Mouse (Mus musculus): ENCODE measurements around the gene Siah1a. TPM values are rescaled to one million over a fixed set of nuclear protein-coding genes. Genes with fewer than 3 reads are reported as not detected.

The Siah1a gene
- 87.9 and 89.6 TPM in 2 replicates for polyA plus RNA-seq (2015; fragmentation: Nextera tagmentation; extraction: Ambion mirVana)

DNA sequence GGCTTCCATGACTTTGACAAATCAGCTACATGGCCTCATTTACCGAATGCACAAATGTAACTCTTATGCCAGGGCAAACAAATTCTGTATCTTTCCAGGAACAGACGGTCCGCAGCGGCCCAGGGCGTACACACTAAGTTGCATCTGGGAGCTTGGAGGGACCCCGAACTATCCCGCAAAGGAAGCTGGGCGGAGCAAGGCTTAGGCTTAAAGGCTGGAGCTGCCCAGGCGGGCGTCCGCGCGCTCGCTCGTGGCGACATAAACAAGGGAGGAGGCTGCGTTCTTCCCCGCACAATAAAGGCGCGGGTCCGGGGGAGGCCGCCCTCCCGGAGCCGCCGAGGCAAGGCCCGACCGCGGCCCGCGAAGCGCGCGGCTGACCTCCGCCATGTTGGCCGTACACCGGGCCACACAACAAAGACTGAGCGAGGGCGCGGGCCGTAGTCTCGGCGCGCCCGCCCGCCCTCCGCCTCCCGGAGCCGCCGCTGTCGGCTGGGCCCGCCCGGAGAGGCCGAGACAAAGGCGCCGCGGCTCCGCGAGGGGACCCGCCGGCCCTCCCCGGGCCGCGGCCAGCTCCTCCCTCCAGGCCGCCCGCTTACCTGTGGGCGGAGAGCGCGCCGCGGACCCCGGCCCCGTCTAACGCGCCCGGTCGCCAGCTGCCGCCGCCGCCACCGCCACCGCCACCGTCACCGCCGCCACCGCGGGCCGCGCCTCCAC lies at the start of gene Siah1a, which contains the start of gene Gm10638:
Gene Siah1a, minus strand, starts transcription at position 714 of the 714 bp plus-strand sequence.
Gene Gm10638, plus strand, starts transcription at position 479 of the 714 bp plus-strand sequence.
- peak within 1 kb of the TSS; percentile 80 for H3K4me2 ChIP-seq
- H3K36me3 ChIP-seq (ENCODE audit: poor library complexity, severe bottlenecking) = no peaks in the 10 kb centered on the region
- peaks cover 39% of the 10 kb centered on the region for H3K4me1 ChIP-seq
- peak within 1 kb of the TSS; percentile 85 for H3K4me3 ChIP-seq
- H3K9me3 ChIP-seq (replicated peaks) = no peaks in the 10 kb centered on the region
- peak; percentile 83 for ATAC-seq
- H3K27me3 ChIP-seq = no peaks in the 10 kb centered on the region
- under 1% methylated on average over 40 of the region's 88 CpGs for WGBS
- H3K9ac ChIP-seq = peak within 1 kb of the TSS; percentile 98
- H3K27ac ChIP-seq = peak within 1 kb of the TSS; percentile 97

DNA sequence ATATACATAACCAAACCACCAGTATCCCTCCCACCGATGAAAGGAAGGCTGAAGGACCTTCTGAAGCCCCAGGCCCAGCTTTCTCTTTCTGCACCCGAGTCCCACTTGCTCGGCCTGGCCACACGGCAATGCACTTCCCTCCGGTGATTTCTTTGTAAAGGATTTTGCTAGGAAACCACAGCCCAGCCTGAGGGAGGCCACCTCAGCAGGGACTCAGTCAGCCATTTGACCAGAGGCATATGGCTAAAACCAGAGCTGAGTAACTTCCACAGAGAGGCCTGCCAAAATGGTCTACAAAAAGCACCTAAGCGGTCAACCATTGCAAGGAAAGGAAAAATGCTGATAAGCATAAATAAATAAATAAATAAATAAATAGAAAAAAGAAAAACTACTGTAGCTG lies 49.0 kb upstream of the Siah1a start:
- Histone ChIP-seq H3K4me3 (no peak overlapping the region), H3K27ac (no peak overlapping the region), H3K36me3 (ENCODE audit: poor library complexity, severe bottlenecking) (no peaks in the 10 kb centered on the region), H3K4me2 (no peak overlapping the region), H3K27me3 (no peaks in the 10 kb centered on the region), H3K9me3 (replicated peaks) (no peaks in the 10 kb centered on the region), H3K4me1 (no peaks in the 10 kb centered on the region), H3K9ac (no peak overlapping the region)
- WGBS = 50% methylated on average over 6 of the region's 6 CpGs
- ATAC-seq = no peak

DNA sequence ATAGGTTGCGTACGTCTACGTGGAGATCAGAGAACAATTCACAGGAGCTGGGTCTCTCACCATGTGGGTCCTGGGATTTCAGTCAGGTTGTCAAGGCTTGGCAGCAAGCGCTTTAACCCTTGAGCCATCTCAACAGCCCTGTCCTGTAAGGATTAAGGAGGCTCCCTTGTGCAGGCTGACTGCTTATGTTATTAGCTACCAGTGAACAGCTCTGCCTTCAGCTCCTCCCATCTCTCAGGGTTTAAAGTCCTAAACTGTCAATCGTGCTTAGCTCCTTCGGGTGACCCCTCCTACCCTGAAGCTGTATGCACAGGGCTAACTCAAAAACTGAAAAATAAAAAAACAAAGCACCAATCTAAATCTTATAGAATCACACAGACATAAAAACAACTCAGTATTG lies 45.8 kb upstream of the Siah1a start:
- WGBS = 71% methylated on average over 6 of the region's 6 CpGs

DNA sequence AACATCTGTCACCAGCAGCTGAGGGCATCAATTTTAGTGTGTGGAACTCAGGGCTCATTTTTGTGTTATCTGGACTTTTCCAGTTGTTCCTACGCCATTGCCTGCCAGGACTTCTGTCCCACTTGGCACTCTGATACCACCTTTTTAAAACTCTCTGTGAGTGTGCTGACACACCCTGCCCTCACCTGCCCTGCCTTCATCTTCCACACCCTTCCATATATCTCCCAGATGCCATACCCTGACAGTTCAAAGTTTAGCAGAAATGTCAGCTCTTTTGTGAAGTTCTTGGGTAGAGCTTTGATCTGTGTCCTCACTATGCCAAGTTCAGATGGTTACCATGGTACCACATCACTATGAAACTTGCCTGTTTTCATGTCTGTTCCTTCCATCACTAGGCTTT lies 43.8 kb upstream of the Siah1a start:
- WGBS = 89% methylated on average over 1 of the region's 1 CpGs
- ATAC-seq = no peak
- H3K27ac ChIP-seq = no peak overlapping the region

More for the DNA sequence above, 45.8 kb upstream of the Siah1a start:
- no peaks in the 10 kb centered on the region for H3K4me1 ChIP-seq
- no peak overlapping the region for H3K27ac ChIP-seq
- no peak overlapping the region for H3K4me2 ChIP-seq
- H3K9me3 ChIP-seq (replicated peaks) = no peaks in the 10 kb centered on the region
- no peak overlapping the region for H3K9ac ChIP-seq
- no peaks in the 10 kb centered on the region for H3K27me3 ChIP-seq
- ATAC-seq = no peak
- no peak overlapping the region for H3K4me3 ChIP-seq
- no peaks in the 10 kb centered on the region for H3K36me3 ChIP-seq (ENCODE audit: poor library complexity, severe bottlenecking)

DNA sequence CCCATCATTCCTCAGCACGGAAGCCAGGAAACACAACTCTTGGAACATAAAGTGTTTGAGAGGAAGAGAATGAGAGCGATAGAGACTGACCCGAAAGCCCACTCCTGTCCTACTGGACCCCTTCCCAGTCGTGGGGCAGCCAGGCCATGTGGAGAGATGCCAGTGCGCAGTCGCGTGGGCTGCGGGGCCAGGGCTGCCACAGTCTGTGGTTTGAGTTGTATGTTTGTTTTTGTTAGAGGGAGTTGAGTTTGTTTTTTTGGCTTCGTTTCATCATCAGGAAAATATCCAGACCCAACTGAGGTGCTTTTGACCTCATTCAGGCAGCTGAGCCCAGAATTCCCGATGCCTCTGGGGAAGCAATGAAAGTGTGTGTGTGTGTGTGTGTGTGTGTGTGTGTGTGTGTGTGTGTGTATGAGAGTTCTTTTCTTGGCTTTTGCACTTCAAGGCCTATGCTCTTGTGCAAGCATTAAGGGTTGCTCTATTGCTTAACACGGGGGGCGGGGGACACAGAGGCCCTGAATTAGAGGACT lies 42.2 kb upstream of the Siah1a start:
- Histone ChIP-seq H3K4me2 (no peak overlapping the region), H3K27me3 (no peaks in the 10 kb centered on the region), H3K9ac (no peak overlapping the region), H3K4me3 (no peak overlapping the region), H3K36me3 (ENCODE audit: poor library complexity, severe bottlenecking) (no peaks in the 10 kb centered on the region), H3K27ac (no peak overlapping the region), H3K9me3 (replicated peaks) (no peaks in the 10 kb centered on the region), H3K4me1 (no peaks in the 10 kb centered on the region)
- 83% methylated on average over 12 of the region's 12 CpGs for WGBS
- no peak for ATAC-seq

More for the DNA sequence above, 43.8 kb upstream of the Siah1a start:
- Histone ChIP-seq H3K9me3 (replicated peaks) (no peaks in the 10 kb centered on the region), H3K4me3 (no peak overlapping the region), H3K27me3 (no peaks in the 10 kb centered on the region), H3K9ac (no peak overlapping the region), H3K4me2 (no peak overlapping the region), H3K4me1 (no peaks in the 10 kb centered on the region), H3K36me3 (ENCODE audit: poor library complexity, severe bottlenecking) (no peaks in the 10 kb centered on the region)

DNA sequence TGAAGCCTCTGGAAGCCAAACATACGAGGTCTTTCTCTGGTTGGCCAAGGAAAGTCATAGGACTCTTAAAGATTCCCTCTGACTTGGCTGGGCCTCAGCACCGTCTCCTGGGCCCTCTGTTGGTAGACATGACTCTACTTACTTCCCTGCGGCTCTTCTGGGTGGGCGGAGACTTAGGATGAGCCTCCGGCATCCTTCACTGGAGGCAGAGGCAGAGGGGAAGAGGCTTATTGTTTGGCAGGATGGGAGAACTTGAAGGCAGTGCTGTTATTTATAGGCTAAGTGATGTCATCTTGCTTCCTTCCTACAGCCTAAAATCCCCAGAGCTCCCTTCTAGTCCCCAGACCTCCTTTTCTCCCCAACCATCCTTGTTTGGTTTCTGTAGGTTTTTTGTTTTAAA lies 40.8 kb upstream of the Siah1a start:
- no peaks in the 10 kb centered on the region for H3K27me3 ChIP-seq
- H3K4me1 ChIP-seq = no peaks in the 10 kb centered on the region
- H3K36me3 ChIP-seq (ENCODE audit: poor library complexity, severe bottlenecking) = no peaks in the 10 kb centered on the region
- no peaks in the 10 kb centered on the region for H3K9me3 ChIP-seq (replicated peaks)
- 64% methylated on average over 5 of the region's 5 CpGs for WGBS
- no peak for ATAC-seq
- H3K4me2 ChIP-seq = no peak overlapping the region
- no peak overlapping the region for H3K4me3 ChIP-seq
- no peak overlapping the region for H3K9ac ChIP-seq
- no peak overlapping the region for H3K27ac ChIP-seq

DNA sequence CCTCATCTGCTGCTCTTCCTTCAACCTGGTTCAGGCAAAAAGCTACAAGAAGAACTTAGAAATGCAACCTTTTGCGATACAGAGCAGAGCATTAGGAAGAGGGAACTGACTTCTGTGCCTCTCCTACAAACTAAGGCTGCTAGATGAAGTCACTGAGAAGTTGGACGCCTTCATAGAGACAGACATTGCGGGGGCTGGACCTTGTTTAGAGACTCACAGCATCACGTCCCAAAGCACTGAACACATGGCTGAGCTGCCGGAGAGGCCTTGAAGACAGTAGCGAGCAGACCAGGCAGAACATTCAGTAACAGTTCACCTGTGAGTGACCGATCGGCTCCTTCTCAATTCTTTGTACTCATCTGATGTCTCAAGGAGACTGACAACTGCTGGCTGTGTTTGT lies 35.4 kb upstream of the Siah1a start:
- H3K9me3 ChIP-seq (replicated peaks) = no peaks in the 10 kb centered on the region
- no peak for ATAC-seq
- no peaks in the 10 kb centered on the region for H3K4me1 ChIP-seq

DNA sequence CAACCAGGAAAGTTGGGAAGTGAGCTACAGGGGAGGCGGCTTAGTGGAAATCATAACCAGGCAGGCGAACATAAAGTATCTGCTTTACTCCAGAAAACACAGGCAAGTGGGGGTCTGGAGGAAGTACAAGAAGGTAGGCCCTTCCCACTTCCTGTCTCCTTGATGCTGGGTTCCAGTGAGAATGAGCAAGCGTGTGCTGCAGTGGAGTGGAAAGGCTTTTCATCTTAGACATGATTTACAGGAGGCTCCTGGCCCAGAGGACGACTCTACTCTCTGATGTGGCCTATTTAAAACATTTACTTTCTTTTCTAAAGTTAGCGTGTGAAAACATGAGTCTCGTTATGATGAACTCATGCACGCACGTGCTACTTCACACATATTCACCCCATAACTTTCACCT lies 33.5 kb upstream of the Siah1a start:
- WGBS = 79% methylated on average over 8 of the region's 8 CpGs
- Histone ChIP-seq H3K9me3 (replicated peaks) (no peaks in the 10 kb centered on the region), H3K27ac (no peak overlapping the region), H3K4me1 (no peaks in the 10 kb centered on the region), H3K27me3 (no peaks in the 10 kb centered on the region), H3K4me3 (no peak overlapping the region), H3K9ac (no peak overlapping the region), H3K4me2 (no peak overlapping the region), H3K36me3 (ENCODE audit: poor library complexity, severe bottlenecking) (no peaks in the 10 kb centered on the region)
- ATAC-seq = no peak

More for the DNA sequence above, 35.4 kb upstream of the Siah1a start:
- H3K27me3 ChIP-seq = no peaks in the 10 kb centered on the region
- WGBS = 93% methylated on average over 8 of the region's 8 CpGs
- no peak overlapping the region for H3K27ac ChIP-seq
- H3K36me3 ChIP-seq (ENCODE audit: poor library complexity, severe bottlenecking) = no peaks in the 10 kb centered on the region
- H3K9ac ChIP-seq = no peak overlapping the region
- no peak overlapping the region for H3K4me2 ChIP-seq
- no peak overlapping the region for H3K4me3 ChIP-seq

DNA sequence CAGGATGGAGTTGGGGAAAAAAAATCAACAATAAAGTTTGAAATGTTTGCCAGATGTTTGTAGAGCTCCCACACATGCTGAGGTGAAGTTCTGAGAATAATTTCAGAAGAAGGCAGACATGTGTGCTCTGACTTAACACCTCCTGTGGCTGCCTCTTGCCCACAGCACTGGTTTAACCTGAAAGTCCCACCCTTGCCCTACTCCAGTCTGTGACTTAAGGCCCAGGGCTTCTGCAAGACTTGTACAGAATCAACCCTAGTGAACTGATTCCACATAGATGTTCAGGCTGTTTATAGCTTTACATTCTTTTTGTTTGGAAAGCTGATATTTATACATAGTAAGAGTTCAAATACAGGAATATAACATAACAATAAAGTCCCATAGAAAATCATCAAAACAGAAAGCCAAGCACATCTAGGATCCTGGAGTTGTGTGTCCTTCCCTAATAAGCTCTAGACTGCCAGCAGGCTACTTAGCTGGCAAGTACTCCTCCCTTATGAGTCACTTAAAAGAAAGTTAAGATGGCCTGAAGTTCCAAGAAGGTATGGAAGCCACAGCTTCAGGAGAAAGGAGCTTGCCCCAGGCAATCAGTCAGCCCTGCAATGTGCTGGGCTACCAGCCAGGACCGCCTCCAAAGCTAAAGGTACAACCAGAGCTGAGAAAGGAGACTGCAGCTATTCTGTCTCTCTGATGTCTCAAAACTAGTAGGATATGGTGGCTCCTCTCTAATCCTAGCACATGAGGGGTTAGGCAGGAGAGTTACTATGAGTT lies 24.4 kb upstream of the Siah1a start:
- Histone ChIP-seq H3K27ac (no peak overlapping the region), H3K4me3 (no peak overlapping the region), H3K27me3 (no peaks in the 10 kb centered on the region), H3K4me2 (no peak overlapping the region), H3K4me1 (no peaks in the 10 kb centered on the region), H3K9ac (no peak overlapping the region), H3K9me3 (replicated peaks) (no peaks in the 10 kb centered on the region), H3K36me3 (ENCODE audit: poor library complexity, severe bottlenecking) (no peaks in the 10 kb centered on the region)
- ATAC-seq = no peak
- 80% methylated on average over 1 of the region's 1 CpGs for WGBS

DNA sequence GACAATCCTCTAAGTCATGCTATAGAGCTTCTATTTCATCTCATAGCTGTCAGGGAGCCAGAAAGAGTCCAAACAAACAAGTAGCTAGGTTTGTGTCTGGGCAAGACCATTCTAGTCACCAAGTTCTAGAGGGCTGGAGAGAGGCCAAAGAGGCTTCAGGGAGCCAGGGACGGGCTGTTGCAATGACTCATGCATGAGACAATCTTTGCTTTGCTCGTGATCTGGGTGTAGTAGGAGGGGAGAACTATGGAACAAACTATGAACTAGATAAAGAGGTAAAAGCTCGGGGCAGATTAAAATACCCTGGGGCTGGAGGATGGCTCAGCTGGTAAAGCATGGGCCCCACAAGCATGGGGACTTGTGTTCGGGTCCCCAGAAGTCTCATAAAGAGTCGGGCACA lies 22.8 kb upstream of the Siah1a start:
- Histone ChIP-seq H3K36me3 (ENCODE audit: poor library complexity, severe bottlenecking) (no peaks in the 10 kb centered on the region), H3K4me1 (no peaks in the 10 kb centered on the region), H3K4me2 (no peak overlapping the region), H3K27ac (no peak overlapping the region), H3K27me3 (no peaks in the 10 kb centered on the region), H3K4me3 (no peak overlapping the region), H3K9me3 (replicated peaks) (no peaks in the 10 kb centered on the region), H3K9ac (no peak overlapping the region)
- no peak for ATAC-seq
- 75% methylated on average over 5 of the region's 5 CpGs for WGBS

DNA sequence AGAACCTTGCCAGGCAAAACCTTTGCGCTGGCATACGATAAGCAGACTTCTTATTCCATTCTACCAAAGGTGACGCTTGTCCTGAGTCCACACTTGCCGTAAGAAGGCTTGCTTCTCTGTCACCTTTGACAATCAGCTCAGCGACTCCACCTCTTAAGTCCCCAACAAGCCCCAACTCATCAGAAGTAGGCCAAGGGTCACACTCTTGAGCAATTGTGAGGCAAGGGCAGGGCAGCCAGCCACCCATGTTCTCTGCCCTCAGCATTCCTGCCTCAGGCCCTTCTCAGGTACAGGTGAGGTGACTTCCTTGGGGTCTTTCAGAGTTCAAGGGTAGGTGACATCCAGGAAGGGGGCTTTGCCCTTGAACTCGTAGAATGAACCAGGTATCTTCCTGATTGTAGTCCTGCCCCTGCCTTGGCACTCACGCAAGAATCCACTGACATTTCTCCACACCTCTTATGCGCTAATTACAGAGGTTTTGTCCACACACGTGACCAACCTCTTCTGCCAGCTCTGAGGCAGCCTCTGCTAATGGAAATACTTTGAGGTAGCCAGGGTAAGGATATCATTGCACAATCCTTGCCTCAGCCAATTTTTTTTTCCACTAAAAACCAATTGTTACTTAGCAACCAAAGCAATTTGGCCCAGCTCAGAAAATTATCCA lies 20.9 kb upstream of the Siah1a start:
- Histone ChIP-seq H3K9me3 (replicated peaks) (no peaks in the 10 kb centered on the region), H3K27ac (no peak overlapping the region), H3K4me2 (no peak overlapping the region), H3K4me1 (no peaks in the 10 kb centered on the region), H3K9ac (no peak overlapping the region), H3K27me3 (no peaks in the 10 kb centered on the region), H3K4me3 (no peak overlapping the region), H3K36me3 (ENCODE audit: poor library complexity, severe bottlenecking) (no peaks in the 10 kb centered on the region)
- no peak for ATAC-seq
- WGBS = 87% methylated on average over 9 of the region's 9 CpGs

DNA sequence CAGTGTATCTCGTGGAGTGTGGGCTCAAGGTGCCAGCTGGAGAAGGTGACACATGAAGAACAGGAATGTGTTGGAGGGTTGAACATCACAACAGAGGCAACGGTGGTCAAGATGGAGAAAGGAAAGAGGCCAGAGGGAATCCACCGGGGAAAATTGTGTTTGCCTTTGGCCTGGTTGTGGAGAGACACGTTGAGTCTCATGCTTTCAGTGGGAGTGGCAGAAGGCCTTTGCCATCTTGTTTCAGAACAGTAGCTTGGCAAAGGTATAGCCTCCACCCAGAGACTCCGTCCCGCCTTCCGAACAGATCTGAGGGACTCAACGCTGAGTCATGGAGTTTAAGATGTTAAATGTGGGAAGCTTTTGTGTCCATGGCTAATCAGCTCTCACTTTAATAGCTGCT lies 19.9 kb upstream of the Siah1a start:
- 94% methylated on average over 8 of the region's 8 CpGs for WGBS
- Histone ChIP-seq H3K27ac (no peak overlapping the region), H3K27me3 (no peaks in the 10 kb centered on the region), H3K4me1 (no peaks in the 10 kb centered on the region), H3K9ac (no peak overlapping the region), H3K4me2 (no peak overlapping the region), H3K4me3 (no peak overlapping the region), H3K36me3 (ENCODE audit: poor library complexity, severe bottlenecking) (no peaks in the 10 kb centered on the region), H3K9me3 (replicated peaks) (no peaks in the 10 kb centered on the region)
- ATAC-seq = no peak

Data from forebrain, embryonic 13.5 days (tissue).